Mouse (Mus musculus): Measurements from ENCODE around the gene Fgf12. TPM values are rescaled to one million over a fixed set of nuclear protein-coding genes. Genes with fewer than 3 reads are reported as not detected.

The Fgf12 gene
- total and polyA plus RNA-seq, 2 experiments from 2014 or later = 56.9 to 64.0 TPM

- DNase-seq (ENCODE audit: low spot score) = no peak
- no peaks in the 10 kb centered on the region for H3K36me3 ChIP-seq (ENCODE audit: insufficient read depth, low read length)
- H3K4me3 ChIP-seq (ENCODE audit: low read depth, low read length) = no peak overlapping the region
- no peaks in the 10 kb centered on the region for H3K9me3 ChIP-seq (ENCODE audit: low read length)
- no peak for TF ChIP-seq CTCF (IDR thresholded peaks at IDR 0.05)
- no peak overlapping the region for H3K27ac ChIP-seq (ENCODE audit: low read depth, low read length)
- no peaks in the 10 kb centered on the region for H3K4me1 ChIP-seq (ENCODE audit: insufficient read depth, low read length)
- no peak for ATAC-seq (ENCODE audit: low FRiP score)
- no peaks in the 10 kb centered on the region for H3K27me3 ChIP-seq (ENCODE audit: insufficient read depth, low read length)
- 47% methylated on average over 1 of the region's 1 CpGs for WGBS
- H3K9ac ChIP-seq (replicated peaks; ENCODE audit: low read length, poor library complexity, severe bottlenecking) = no peak overlapping the region
- no peak overlapping the region for H3K4me2 ChIP-seq (ENCODE audit: low read depth, low read length, poor library complexity, severe bottlenecking)
Measured at GRCm38 (mm10) chr16:28336700-28337099, 416.2 kb downstream of the Fgf12 start.

GRCm38 (mm10) chr16:28335025-28335424 lies 417.8 kb downstream of the Fgf12 start:
- Histone ChIP-seq H3K36me3 (ENCODE audit: insufficient read depth, low read length) (no peaks in the 10 kb centered on the region), H3K4me2 (ENCODE audit: low read depth, low read length, poor library complexity, severe bottlenecking) (no peak overlapping the region), H3K4me1 (ENCODE audit: insufficient read depth, low read length) (no peaks in the 10 kb centered on the region), H3K9ac (replicated peaks; ENCODE audit: low read length, poor library complexity, severe bottlenecking) (no peak overlapping the region), H3K27ac (ENCODE audit: low read depth, low read length) (no peak overlapping the region), H3K27me3 (ENCODE audit: insufficient read depth, low read length) (no peaks in the 10 kb centered on the region), H3K9me3 (ENCODE audit: low read length) (no peaks in the 10 kb centered on the region), H3K4me3 (ENCODE audit: low read depth, low read length) (no peak overlapping the region)
- TF ChIP-seq CTCF (IDR thresholded peaks at IDR 0.05) = no peak
- ATAC-seq (ENCODE audit: low FRiP score) (no peak), DNase-seq (ENCODE audit: low spot score) (no peak)
- WGBS = 84% methylated on average over 3 of the region's 3 CpGs

- no peak for TF ChIP-seq CTCF (IDR thresholded peaks at IDR 0.05)
- no peak for DNase-seq (ENCODE audit: low spot score)
- H3K9ac ChIP-seq (replicated peaks; ENCODE audit: low read length, poor library complexity, severe bottlenecking) = no peak overlapping the region
- no peak overlapping the region for H3K4me2 ChIP-seq (ENCODE audit: low read depth, low read length, poor library complexity, severe bottlenecking)
- ATAC-seq (ENCODE audit: low FRiP score) = no peak
- H3K27me3 ChIP-seq (ENCODE audit: insufficient read depth, low read length) = no peaks in the 10 kb centered on the region
- no peaks in the 10 kb centered on the region for H3K4me1 ChIP-seq (ENCODE audit: insufficient read depth, low read length)
- no peak overlapping the region for H3K4me3 ChIP-seq (ENCODE audit: low read depth, low read length)
- H3K36me3 ChIP-seq (ENCODE audit: insufficient read depth, low read length) = no peaks in the 10 kb centered on the region
- H3K27ac ChIP-seq (ENCODE audit: low read depth, low read length) = no peak overlapping the region
- H3K9me3 ChIP-seq (ENCODE audit: low read length) = no peaks in the 10 kb centered on the region
- 18% methylated on average over 3 of the region's 3 CpGs for WGBS
Measured at GRCm38 (mm10) chr16:28323576-28323975, 429.3 kb downstream of the Fgf12 start.

DNA sequence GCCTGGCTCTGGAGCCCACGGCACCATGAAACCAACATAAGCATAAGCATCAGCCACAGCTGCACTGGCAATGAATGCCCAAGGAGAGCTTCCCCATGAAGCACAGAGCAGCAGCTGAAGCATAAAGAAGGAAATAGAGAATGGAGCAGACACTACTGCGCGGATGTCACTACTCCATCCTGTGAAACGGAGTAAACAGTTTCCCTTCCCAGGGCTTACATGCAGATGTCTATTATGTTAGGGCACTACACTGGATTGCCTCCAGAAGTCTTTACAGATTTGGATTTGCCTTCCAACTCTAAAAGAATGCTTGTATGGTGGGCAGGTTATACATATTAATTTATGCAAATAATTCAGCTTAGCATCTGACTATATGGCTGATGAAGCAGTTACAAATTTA lies 441.2 kb downstream of the Fgf12 start:
- peak; percentile 30 for DNase-seq (ENCODE audit: low spot score)

GRCm38 (mm10) chr16:28303889-28304288 lies 449.0 kb downstream of the Fgf12 start:
- Histone ChIP-seq H3K4me2 (ENCODE audit: low read depth, low read length, poor library complexity, severe bottlenecking) (no peak overlapping the region), H3K27ac (ENCODE audit: low read depth, low read length) (no peak overlapping the region), H3K4me3 (ENCODE audit: low read depth, low read length) (no peak overlapping the region), H3K36me3 (ENCODE audit: insufficient read depth, low read length) (no peaks in the 10 kb centered on the region), H3K27me3 (ENCODE audit: insufficient read depth, low read length) (no peaks in the 10 kb centered on the region), H3K9ac (replicated peaks; ENCODE audit: low read length, poor library complexity, severe bottlenecking) (no peak overlapping the region), H3K9me3 (ENCODE audit: low read length) (no peaks in the 10 kb centered on the region), H3K4me1 (ENCODE audit: insufficient read depth, low read length) (no peaks in the 10 kb centered on the region)
- WGBS = 24% methylated on average over 1 of the region's 1 CpGs
- DNase-seq (ENCODE audit: low spot score) (peak; percentile 75), ATAC-seq (ENCODE audit: low FRiP score) (no peak)
- no peak for TF ChIP-seq CTCF (IDR thresholded peaks at IDR 0.05)

More for the DNA sequence above, 441.2 kb downstream of the Fgf12 start:
- H3K9me3 ChIP-seq (ENCODE audit: low read length) = no peaks in the 10 kb centered on the region
- TF ChIP-seq CTCF (IDR thresholded peaks at IDR 0.05) = no peak
- H3K36me3 ChIP-seq (ENCODE audit: insufficient read depth, low read length) = no peaks in the 10 kb centered on the region
- ATAC-seq (ENCODE audit: low FRiP score) = no peak
- H3K4me3 ChIP-seq (ENCODE audit: low read depth, low read length) = no peak overlapping the region
- no peak overlapping the region for H3K4me2 ChIP-seq (ENCODE audit: low read depth, low read length, poor library complexity, severe bottlenecking)
- H3K27me3 ChIP-seq (ENCODE audit: insufficient read depth, low read length) = no peaks in the 10 kb centered on the region
- no peak overlapping the region for H3K9ac ChIP-seq (replicated peaks; ENCODE audit: low read length, poor library complexity, severe bottlenecking)
- 0 out of 2 replicates have a peak, but pooled peaks cover 2% of the 10 kb centered on the region for H3K4me1 ChIP-seq (ENCODE audit: insufficient read depth, low read length)
- H3K27ac ChIP-seq (ENCODE audit: low read depth, low read length) = no peak overlapping the region
- WGBS = 50% methylated on average over 4 of the region's 4 CpGs

- no peak for TF ChIP-seq CTCF (IDR thresholded peaks at IDR 0.05)
- H3K9me3 ChIP-seq (ENCODE audit: low read length) = no peaks in the 10 kb centered on the region
- H3K27me3 ChIP-seq (ENCODE audit: insufficient read depth, low read length) = no peaks in the 10 kb centered on the region
- WGBS = 71% methylated on average over 4 of the region's 4 CpGs
- no peak overlapping the region for H3K27ac ChIP-seq (ENCODE audit: low read depth, low read length)
- no peak overlapping the region for H3K4me3 ChIP-seq (ENCODE audit: low read depth, low read length)
- H3K4me1 ChIP-seq (ENCODE audit: insufficient read depth, low read length) = no peaks in the 10 kb centered on the region
- ATAC-seq (ENCODE audit: low FRiP score) = no peak
- no peak overlapping the region for H3K9ac ChIP-seq (replicated peaks; ENCODE audit: low read length, poor library complexity, severe bottlenecking)
- DNase-seq (ENCODE audit: low spot score) = no peak
- no peak overlapping the region for H3K4me2 ChIP-seq (ENCODE audit: low read depth, low read length, poor library complexity, severe bottlenecking)
- no peaks in the 10 kb centered on the region for H3K36me3 ChIP-seq (ENCODE audit: insufficient read depth, low read length)
Measured at GRCm38 (mm10) chr16:28289689-28290330, 463.1 kb downstream of the Fgf12 start.

All from midbrain, postnatal 0 days (tissue).